Mouse (Mus musculus) adipocyte (in vitro differentiated cells): ENCODE data around the gene Cadm1.

Experiments
- DNase-seq: peaks from one replicate; pipeline ENCODE4 v3.0.0-alpha.2; 2016; ENCODE audit warnings: low spot score

Gene Cadm1

DNA sequence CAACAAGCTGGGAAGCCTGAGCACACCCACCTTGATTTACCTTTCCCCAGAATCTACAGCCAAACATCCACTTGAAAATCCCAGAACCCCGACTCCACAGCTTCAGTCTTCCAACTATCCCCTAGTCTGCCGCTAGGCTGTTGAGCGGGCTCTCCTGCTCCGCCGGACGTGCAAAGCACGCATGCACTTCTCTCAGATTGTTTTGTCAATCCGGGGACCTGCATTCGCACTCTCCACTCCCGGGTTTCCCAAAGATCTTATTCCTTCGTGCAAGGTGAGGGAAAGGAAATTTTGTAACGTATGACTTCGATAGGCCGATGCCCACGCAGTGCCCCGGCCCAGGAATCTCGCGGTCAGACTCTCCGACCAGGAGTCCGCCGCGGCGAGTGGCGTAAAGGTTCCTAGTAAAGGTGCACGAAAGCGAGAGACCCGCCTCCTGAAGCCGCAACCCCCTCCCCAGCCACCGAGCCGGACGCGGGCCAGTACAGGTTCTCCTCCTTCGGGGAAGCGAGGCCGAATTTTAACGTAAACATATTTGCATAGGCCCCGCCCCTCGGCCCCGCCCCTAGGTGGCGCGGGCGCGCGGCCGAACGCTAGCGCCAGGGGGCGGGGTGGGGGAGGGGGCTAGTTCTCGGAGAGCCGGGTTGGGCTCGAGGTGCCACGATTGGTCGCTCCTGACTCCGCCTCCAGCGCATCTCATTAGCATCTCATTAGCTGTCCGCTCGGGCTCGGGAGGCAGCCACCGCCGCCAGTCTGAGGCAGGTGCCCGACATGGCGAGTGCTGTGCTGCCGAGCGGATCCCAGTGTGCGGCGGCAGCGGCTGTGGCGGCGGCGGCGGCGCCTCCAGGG is at the start of gene Cadm1:
Cadm1 (plus strand) TSS at position 572 of the 849 bp plus-strand sequence.
- DNase-seq: no peak

DNA sequence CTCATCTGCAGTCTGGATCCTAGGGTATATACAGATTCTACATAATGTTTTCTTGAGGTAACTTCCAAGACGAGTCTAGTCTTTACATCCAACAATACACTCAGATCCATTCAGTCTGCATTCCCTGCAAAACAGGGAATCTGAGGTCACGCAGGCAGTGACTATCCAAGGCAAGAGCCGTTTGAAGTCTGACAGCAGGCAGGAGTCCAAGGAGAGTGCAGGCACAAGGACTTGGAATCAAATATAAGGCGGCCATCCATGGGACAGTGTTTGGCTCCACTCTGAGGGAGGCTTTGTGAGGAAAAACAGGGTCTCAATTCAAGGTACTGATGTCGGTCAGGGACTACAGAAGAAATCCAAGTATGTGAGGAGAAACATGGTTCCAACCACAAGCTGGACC is 45.5 kb upstream of the Cadm1 start:
- DNase-seq: no peak

DNA sequence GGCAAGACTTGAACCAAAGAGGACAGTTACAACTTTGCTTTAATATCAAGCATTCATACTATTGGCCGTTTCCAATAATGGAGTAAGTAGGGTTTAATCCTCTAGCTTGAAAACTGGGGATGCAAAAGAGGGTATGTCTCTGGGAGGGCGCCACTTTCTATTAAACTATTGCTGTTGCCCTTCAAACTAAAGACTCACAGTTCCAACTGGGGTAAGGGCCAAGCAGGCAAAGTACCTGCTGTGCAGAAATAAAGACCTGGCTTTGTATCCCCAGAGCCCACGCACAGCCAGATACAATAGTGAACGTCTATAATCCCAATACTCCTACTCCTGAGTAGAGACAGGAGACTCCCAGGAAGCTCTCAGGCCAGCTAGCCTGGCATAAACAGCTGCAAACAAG is 44.8 kb upstream of the Cadm1 start:
- DNase-seq: no peak

DNA sequence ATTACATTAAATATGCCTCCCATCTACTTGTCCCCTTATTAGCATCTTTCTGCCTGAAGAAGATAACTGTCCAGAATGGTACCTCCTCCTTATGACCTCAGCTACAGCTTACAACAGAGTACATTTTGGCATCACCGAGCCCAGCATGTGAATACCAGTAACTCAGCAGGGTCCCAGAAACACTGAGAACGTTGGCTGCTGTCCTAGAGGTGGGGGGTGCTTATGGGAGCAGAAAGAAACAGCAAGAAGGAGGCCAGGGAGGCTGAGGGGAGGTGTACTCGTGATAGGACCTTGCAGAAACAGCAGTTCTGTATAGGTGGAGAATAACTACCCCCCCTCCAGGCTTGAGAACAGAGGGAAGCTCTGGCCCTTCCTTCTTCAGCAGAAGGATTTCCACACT is 30.2 kb upstream of the Cadm1 start:
- DNase-seq: no peak

DNA sequence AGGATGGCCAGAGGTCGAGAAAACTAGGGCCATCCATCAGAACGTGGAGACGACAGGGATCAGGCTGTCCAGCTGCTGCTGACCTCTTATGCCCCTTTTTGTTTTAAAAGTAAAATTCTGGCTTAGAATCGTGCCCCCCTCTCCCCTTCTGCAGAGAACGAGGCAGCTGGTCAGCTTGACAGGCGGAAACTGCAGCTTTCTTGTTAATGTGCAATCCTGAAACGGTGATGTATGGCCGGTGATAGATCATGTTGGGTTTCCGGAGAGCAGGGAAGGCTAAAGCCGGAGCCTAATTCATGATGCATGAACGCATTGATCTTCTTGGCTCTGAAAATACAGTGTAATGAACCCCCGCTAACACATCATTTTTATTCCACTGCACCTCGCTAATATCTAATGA is 24.0 kb upstream of the Cadm1 start:
- no peak for DNase-seq

DNA sequence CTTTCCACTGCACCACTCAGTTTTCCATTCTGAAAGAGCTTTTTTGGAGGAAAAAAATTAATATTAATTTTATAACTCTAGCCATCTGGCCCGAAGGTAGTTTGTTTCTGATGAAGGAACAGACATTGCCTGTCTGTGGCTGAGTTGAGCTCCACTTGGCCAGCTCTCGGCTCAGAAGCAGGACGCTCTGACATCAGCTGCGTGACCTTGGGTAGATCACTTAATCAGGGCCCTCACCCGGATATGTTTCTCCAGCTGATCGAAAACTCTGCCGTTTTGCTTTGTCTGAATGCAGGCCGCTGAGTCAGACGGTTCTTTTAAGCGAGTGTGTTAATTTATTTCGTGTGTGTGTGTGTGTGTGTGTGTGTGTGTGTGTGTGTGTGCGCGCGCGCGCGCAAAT is 23.1 kb upstream of the Cadm1 start:
- DNase-seq: no peak

DNA sequence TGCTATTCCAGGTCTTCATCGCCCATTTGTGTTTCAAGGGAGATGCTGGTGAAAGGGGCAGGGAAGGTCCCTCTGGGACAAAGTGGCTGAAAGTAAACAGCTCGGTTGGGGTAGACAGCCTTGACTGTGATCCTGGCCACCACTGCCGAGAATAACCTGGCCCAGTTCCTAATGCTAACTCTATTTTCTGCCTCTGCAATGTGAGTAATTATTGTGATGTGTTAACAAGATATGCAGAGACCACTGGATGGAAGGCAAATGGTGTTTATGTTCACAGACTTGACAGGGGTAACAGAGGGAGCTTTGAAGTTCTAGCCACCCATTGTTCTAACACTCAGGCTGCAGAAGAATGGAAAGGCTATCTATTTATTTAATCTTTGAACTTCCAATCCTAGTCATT is 21.9 kb upstream of the Cadm1 start:
- no peak for DNase-seq

DNA sequence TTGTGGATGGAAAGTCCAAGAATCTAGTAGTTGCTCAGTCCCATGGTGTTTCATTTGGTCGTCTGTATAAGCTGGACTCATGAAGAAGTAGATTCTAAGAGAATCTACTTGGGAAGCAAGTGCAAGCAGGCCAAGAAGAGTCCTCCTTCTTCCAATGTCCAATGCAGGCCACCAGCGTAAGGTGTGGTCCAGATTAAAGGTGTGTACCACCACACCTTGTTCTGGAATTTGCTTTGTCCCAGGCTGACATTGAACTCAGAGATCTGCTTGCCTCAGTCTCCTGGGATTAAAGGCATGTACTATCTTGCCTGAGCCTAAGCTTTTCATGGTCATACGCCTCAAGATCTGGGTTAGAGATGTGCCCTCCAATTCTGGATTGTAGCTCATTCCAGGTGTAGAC is 17.5 kb upstream of the Cadm1 start:
- no peak for DNase-seq

DNA sequence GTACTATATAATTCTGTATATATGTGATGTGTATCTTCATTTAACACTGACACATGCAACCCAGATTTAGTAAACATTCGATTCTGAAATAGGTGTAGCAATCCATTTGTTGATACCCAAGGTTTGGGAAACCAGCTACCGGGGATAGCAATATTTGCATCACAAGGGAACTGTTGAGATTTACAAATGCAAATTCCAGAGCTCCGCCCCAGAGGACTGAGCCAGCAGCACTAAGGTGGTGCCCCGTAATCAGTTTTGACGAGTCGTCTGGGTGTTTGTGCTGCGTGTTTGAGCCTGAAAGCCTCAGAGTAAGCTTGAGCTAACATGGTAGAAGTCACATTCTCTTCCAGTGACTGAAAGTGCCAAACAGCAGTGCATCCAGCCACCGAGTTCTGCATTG is 15.7 kb upstream of the Cadm1 start:
- DNase-seq: no peak

DNA sequence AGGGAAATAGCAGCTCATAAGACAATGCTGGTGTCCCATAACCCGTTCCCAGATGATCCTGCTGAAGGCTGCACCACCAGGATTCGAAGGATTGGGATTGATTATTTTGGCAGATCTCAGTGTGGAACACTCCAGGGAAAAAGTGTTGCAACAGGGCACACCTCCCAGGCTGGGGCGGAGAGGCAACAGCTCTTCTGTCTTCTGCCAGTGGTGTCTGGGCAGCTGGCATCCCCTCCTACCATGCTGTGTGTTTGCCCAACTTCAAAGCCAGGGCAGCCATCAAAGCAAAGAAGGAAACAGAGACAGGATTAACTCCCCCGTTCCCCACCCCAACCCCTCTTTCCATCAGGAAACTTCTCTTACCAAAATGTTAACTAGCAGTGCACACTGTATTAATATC is 13.7 kb upstream of the Cadm1 start:
- DNase-seq: peak; percentile 3

DNA sequence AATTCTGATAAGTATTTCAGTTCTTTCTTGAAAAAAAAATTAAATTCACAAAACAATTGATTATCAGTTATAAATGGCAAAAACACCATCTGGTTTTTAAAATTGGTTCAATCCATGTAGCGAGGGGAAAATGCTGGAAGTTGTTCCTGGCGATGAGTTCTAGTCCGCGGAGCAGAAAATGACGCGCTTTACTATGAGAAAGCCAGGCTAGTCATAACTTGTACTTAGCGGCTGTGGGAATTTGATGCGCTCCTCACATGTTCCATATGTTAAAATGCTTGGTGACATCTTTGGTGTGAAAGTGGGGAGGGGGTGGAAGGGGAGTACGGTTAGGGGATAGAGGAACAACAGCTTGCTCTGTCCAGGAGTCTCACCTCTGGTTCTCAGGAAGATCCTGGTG is 2.7 kb upstream of the Cadm1 start:
- no peak for DNase-seq

DNA sequence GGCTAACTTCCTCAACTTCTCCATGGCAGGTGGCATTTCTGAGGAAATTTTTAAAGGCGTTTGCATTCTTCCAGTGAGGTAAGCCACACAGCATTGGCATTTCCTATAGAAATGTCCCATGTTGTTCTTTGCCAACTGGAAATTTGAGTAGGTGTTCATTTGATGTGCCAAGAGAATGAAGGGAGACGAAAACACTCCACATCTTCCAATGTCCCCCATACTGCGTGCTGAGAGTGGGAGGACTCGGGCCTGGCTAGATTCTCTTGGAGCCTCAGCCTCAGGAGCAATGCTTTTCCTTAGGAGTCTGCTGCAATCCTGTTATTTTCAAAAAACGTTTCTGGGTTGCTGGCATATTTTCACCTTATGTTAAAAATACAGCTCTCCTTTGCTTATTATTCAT is 2.2 kb upstream of the Cadm1 start:
- no peak for DNase-seq

DNA sequence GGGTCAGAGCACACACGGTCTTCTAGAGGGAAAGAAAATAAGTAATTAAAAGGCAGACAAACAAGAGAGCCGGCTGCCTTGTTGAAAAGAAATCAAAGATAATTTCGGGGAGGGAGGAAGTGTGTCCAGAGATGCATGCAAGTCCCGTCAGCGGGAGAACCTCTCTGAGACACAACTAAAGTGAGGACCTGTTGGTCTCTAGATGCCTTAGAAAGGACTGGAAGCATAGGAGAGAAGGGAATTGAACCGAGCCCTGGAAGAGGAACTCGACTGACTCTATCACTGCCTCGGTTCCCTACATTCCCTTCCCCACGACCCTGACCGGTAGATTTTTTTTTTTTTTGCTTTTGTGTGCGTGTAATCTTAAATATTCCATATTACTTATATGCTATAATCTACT is 791 bp upstream of the Cadm1 start:
- no peak for DNase-seq

DNA sequence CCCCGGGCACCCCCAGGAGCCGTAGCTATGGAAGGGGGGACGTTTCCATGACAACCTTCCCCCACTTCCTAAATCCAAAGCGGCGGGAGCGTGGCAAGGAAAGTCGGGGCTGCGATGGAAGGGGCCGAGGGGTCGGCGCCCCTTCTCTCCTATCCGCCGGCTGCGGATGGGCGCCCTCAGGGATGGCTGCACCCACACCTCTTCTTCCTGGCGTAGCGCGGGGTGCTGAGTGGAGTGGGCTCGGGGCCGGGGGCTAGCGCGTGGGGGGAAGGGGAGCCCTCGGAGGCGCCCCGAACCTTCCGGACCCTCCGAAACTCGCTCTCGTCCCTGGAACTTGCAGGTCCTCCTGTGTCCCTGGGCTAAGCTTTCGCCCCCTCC is 560 bp downstream of the Cadm1 start:
- DNase-seq: no peak

DNA sequence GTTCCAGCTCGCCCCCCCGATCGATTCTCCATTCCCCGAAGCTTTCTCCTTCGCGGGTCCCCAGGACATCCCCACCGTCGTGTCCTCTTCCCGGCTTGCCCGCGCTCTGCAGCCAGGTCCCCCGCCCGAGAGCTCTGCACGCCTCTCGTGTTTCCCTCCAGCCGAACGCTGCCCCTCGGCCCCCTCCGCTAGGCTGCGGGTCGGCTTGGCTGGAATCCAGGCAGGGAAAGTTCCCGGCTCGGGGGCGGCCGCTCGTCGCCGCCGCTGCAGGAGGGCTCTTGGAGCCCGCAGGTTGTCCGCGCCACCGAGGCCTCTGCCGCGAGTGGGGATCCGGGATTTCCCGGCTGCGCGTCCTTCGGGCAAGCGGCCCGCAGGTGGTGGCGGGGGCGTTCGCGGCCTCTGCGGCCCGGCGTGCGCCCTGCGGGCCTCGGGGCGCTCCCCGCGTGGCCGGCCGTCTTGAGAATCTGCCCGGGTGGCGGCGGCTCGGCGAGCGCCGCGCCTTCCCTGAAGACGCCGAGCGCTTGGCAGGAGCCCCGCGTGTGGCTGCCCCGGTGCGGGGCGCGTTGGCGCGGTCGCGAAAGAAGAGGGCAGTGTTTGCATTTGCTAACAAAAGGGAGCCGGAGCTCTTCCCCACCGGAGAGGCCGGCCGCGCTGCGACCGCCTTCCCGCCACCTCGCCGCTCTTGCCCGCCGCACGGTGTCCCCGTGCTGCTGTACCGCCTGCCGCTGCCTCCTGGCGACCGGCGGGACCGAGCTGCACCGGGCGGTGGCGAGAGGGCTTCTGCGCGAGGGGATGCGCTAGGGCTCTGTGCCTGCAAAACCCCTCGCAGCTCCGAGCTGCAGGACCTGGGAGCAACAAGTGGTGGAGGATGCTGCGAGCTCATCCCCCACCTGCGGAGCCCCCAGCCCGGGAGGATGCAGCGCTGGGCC is 1.2 kb downstream of the Cadm1 start:
- DNase-seq: no peak

DNA sequence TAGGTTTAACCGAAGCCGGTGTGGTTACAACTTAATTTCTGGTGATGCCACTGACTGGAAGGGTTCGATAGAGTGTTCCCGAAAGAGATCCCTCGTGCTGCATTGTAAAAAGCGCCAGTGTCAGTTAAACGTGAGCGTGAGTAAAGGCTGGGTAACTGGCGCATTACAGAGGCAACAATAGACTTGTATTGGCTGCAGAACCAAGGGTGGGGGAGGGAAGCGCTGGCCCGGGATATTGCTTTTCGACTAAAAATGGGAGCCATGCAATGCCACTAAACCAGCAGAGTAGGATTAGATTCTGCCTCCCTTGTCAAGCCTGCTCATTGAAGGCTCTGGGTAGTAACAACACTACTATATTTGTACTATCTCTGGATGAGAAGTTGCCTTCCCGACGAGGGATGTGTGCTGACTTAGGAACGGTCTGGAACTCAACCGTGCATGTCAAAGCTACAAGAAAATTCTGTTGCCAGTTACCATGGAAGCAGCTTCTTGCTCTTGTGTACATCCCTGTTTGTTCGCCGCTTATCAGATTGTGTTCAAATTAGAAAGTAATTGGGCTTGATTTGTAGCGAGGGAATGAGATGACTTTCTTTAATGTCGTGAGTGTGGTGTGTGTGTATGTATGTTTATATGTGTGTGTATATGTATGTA is 2.4 kb downstream of the Cadm1 start:
- DNase-seq: no peak

DNA sequence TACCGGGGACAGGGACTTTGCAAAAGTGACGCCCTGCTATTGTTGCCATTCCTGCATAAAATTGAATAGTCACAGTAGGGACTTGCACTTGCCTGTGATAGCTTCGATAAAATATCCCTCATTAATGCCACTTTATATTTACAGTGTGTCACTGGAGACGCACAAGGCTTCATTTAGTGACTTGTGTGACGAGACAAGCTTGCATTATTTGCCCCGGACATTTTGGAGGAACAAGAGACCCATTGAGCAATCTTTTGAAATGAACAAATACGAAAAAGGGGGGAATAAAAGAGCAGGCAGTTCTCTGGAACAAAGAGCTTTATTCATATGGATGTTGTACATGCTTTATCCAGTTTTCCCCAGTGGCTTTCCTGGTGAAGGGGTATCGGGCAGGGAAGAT is 3.5 kb downstream of the Cadm1 start:
- no peak for DNase-seq

DNA sequence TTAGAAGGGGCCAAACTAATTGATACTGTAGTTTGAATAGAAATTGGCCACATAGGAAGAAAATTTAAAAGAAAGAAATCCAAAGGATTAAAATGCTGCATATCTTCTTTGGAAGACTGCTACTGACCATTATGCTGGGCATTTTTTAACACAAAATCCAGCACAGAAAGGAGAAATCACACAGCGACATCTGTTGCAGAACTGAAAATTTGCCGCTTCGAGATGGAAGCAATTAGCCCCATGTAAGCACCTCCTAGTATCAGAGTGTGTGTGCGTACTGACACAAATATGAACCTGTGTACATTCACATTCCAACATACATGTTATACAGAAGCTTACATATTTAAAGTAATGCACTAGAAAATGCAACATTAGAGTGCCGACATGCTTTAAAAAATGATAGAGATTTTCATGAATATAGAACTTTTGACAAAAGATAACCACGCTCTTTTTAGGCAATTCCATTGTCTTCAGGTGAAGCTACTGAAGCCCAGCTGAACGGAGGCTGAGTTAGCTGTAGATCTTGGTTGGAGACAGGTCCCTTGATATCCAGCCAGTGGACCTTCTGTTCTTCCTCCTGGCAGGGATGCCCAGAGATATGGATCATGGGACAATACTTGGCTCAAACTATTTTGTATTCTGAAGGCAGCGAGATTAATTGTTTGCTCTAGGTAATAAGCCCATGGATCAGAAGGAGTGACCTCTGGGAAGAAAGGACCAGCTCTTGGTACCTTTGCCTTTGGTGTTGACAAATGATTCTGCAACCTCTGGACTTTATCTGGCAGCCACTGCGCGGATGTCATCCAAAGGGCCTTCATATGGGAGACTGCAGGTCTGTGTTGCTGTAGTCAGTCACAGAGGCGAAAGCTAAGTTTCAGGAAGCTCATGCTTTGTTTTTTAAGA is 4.9 kb downstream of the Cadm1 start:
- DNase-seq: no peak

DNA sequence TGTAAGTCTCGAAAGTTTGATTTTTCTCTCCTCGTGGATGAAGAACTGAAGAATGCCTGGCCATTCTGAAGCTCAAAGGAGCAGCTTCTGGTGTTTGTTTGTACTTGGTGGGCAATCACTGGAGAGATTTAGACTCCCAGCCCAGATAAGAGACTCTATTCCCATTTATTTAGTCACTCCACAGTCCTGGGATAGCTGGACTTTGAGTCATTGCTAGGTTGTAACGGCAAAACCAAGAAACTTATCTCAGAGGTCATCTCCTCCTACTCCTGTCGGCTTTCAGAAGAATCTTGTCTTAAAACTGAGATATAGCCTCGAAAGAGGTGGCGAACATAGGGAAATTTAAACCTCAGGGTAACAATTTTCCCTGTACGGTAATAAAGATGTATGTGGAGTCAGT is 15.3 kb downstream of the Cadm1 start:
- no peak for DNase-seq

DNA sequence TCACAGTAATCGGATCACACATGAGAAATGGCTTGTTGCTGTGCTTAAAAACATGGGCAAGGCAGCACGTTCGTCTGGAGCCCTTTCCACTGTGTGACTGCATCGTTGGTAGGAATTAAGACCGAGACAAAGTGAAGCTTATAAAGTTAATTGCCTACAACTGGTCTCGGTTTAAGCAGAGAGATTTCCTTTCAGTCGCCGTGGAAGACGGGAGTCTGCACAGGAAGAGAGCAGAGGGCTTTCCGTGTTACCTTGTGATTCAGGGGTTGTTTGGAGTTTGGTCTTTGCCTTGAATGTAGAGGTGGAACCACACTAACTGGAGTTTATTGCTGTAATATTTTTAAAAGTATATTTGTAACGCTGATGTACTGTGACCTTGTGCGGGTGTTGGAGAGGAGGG is 15.7 kb downstream of the Cadm1 start:
- DNase-seq: no peak

DNA sequence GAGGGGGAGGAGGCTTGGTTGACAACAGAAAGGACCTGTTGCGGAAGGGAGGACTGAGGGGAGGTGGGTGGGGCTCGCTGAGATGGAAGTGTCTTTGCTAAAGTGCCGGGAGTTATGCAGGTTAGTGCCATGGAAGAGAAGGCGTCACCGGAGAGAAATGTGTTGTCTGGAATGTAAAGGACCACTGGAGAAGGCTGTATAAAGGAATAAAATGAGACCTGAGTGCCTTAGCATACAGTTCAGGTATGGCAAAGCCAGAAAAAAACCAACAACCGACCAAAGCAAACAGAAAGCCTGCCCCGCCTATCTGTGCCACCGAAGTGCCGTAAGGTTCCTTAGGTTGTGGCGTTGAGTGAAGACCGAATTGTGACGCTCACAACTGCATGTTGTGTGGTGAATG is 18.4 kb downstream of the Cadm1 start:
- no peak for DNase-seq

DNA sequence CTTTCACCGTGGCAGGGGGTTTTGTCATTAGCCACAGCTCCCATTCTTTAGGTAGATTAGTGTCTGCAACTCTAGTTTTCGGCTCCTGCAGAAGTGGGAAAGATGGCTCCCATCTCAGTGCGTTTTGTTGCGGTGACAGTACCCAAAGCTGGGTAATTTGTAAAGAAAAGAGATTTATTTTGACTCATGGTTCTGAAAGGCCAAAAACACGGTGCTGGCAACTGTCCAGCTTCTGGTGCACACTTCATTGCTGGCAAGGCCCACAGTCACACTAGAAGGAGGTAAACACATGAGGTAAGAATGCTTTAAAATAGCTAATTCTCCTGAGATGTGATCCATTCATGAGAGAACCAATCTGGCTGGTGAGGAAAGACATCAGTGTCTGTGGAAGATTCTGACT is 18.9 kb downstream of the Cadm1 start:
- no peak for DNase-seq
